Mouse (Mus musculus) spleen, postnatal 10 days (tissue): ENCODE measurements around the gene Gtf3a.
"Not testable (repeated sequence)": the region's sequence is repeated elsewhere in the genome, so short reads cannot be mapped to it uniquely, and the experiment has no call there.

ENCODE experiments used
- DNase-seq, 2 experiments: peaks; one replicate each; pipeline ENCODE4 v3.0.0; 2021 to 2022; ENCODE audit warnings: low spot score in 2 of 2

Gtf3a gene

GRCm38 (mm10) chr5:146948508-146949088 is at the start of gene Gtf3a:
Gene Gtf3a, plus strand, starts transcription at chr5:146948657.
- peak; percentile 55 to 84 for DNase-seq

- DNase-seq: no peak
Measured at GRCm38 (mm10) chr5:146900331-146900730, 48.1 kb upstream of the Gtf3a start.

- DNase-seq: no peak
Measured at GRCm38 (mm10) chr5:146901501-146901900, 47.0 kb upstream of the Gtf3a start.

GRCm38 (mm10) chr5:146904404-146904803 is 44.1 kb upstream of the Gtf3a start:
- peak; percentile 54 to 82 for DNase-seq

- peak; percentile 74 to 89 for DNase-seq
Measured at GRCm38 (mm10) chr5:146905486-146906172, 42.8 kb upstream of the Gtf3a start.

GRCm38 (mm10) chr5:146907533-146907932 is 40.9 kb upstream of the Gtf3a start:
- no peak for DNase-seq

GRCm38 (mm10) chr5:146908629-146909028 is 39.8 kb upstream of the Gtf3a start:
- no peak for DNase-seq

GRCm38 (mm10) chr5:146912206-146912605 is 36.3 kb upstream of the Gtf3a start:
- DNase-seq: no peak

- no peak for DNase-seq
Measured at GRCm38 (mm10) chr5:146913355-146913754, 35.1 kb upstream of the Gtf3a start.

- peak; percentile 39 to 77 for DNase-seq
Measured at GRCm38 (mm10) chr5:146914088-146914766, 34.2 kb upstream of the Gtf3a start.

GRCm38 (mm10) chr5:146916273-146916672 is 32.2 kb upstream of the Gtf3a start:
- no peak for DNase-seq

GRCm38 (mm10) chr5:146916806-146917205 is 31.7 kb upstream of the Gtf3a start:
- no peak for DNase-seq

- not testable (repeated sequence) for DNase-seq
Measured at GRCm38 (mm10) chr5:146917357-146917756, 31.1 kb upstream of the Gtf3a start.

GRCm38 (mm10) chr5:146919874-146920273 is 28.6 kb upstream of the Gtf3a start:
- DNase-seq: no peak

- no peak for DNase-seq
Measured at GRCm38 (mm10) chr5:146920314-146921161, 27.9 kb upstream of the Gtf3a start.

- no peak for DNase-seq
Measured at GRCm38 (mm10) chr5:146921224-146921623, 27.2 kb upstream of the Gtf3a start.

GRCm38 (mm10) chr5:146923547-146923946 is 24.9 kb upstream of the Gtf3a start:
- no peak for DNase-seq

- no peak for DNase-seq
Measured at GRCm38 (mm10) chr5:146926673-146927072, 21.8 kb upstream of the Gtf3a start.

GRCm38 (mm10) chr5:146931422-146931821 is 17.0 kb upstream of the Gtf3a start:
- DNase-seq: no peak

GRCm38 (mm10) chr5:146931904-146932553 is 16.4 kb upstream of the Gtf3a start:
- no peak for DNase-seq

- no peak for DNase-seq
Measured at GRCm38 (mm10) chr5:146933466-146933865, 15.0 kb upstream of the Gtf3a start.
